Mouse (Mus musculus) ES-E14 (cell line): ENCODE measurements around the gene Il33. TPM values are rescaled to one million over a fixed set of nuclear protein-coding genes. Genes with fewer than 3 reads are reported as not detected.

ENCODE experiments used
- DNase-seq: peaks from one replicate; pipeline ENCODE4 v3.0.0-alpha.2; 2013; ENCODE audit warnings: low read depth, low spot score
- H3K27ac ChIP-seq: 2 replicates; pipeline ENCODE4 v1.5.1; 2012; ENCODE audit warnings: low read depth, mild to moderate bottlenecking, low read length, moderate library complexity, mixed read lengths; ENCODE audit not compliant: poor library complexity, insufficient read depth, severe bottlenecking
- H3K36me3 ChIP-seq: 2 replicates; pipeline ENCODE4 v1.6.1; 2012; ENCODE audit warnings: mild to moderate bottlenecking, low read length, moderate library complexity, mixed read lengths; ENCODE audit not compliant: control insufficient read depth, poor library complexity, insufficient read depth, severe bottlenecking
- H3K4me1 ChIP-seq, 2 experiments: fragments of 150-350 bp in 1 of 2; sonication (generic) in 1 of 2; 2 replicates each; pipeline ENCODE4 v1.6.1; 2012; ENCODE audit warnings: low read length in 2 of 2, mild to moderate bottlenecking in 1 of 2, mixed read lengths in 1 of 2; ENCODE audit not compliant: control insufficient read depth in 2 of 2, insufficient read depth in 2 of 2, poor library complexity in 1 of 2
- H3K4me3 ChIP-seq, 2 experiments: fragments of 150-350 bp in 1 of 2; sonication (generic) in 1 of 2; 2 replicates each; pipeline ENCODE4 v1.5.1; 2012; ENCODE audit warnings: low read length in 2 of 2, low read depth in 1 of 2, mild to moderate bottlenecking in 1 of 2, mixed read lengths in 1 of 2; ENCODE audit not compliant: insufficient read depth in 1 of 2, poor library complexity in 1 of 2, severe bottlenecking in 1 of 2
- H3K9ac ChIP-seq: 2 replicates; pipeline ENCODE4 v1.6.1; 2012; ENCODE audit warnings: low read depth, mild to moderate bottlenecking, low read length, mixed read lengths; ENCODE audit not compliant: poor library complexity, insufficient read depth, severe bottlenecking
- H3K9me3 ChIP-seq: fragments of 150-350 bp; sonication (generic); 2 replicates; pipeline ENCODE4 v1.6.1; 2012; ENCODE audit warnings: low read depth, mild to moderate bottlenecking, low read length; ENCODE audit not compliant: control insufficient read depth, insufficient read depth
- CHD2 ChIP-seq: IDR thresholded peaks from 2 replicates; pipeline ENCODE4 v1.6.1; 2014; ENCODE audit warnings: mild to moderate bottlenecking, low read depth, low read length, inconsistent platforms
- HCFC1 ChIP-seq: IDR thresholded peaks from 2 replicates; pipeline ENCODE4 v1.6.1; 2012; ENCODE audit warnings: low read length, inconsistent platforms, borderline replicate concordance; ENCODE audit not compliant: insufficient read depth
- MAFK ChIP-seq: IDR thresholded peaks from 2 replicates; pipeline ENCODE4 v1.6.1; 2014; ENCODE audit warnings: mild to moderate bottlenecking, low read depth, low read length, inconsistent platforms; ENCODE audit not compliant: insufficient read depth
- ZC3H11A ChIP-seq: IDR thresholded peaks from 2 replicates; pipeline ENCODE4 v1.6.1; 2012; ENCODE audit warnings: low read depth, mild to moderate bottlenecking, inconsistent platforms, low read length, borderline replicate concordance
- ZNF384 ChIP-seq: IDR thresholded peaks from 2 replicates; pipeline ENCODE4 v1.6.1; 2012; ENCODE audit warnings: low read depth, low read length, inconsistent platforms
- in situ Hi-C, 2 experiments: fragments of 600-800 bp; cut with MboI; formaldehyde crosslinking; loops; one replicate each; pipeline ENCODE4 v1.15.1; 2025; ENCODE audit warnings: low sequenced_read_pairs in 2 of 2, inconsistent platforms in 1 of 2; ENCODE audit not compliant: unreplicated experiment in 2 of 2
- total RNA-seq: library from RNA; depleted of rRNA; stranded (reverse); fragments of 300-350 nt; gene quantifications from 2 replicates; pipeline ENCODE4 v1.2.3, GENCODE M21; 2012

The Il33 gene
- total RNA-seq, 1 experiment = 1.6 TPM

- in situ Hi-C loops = no loop called here
Measured at GRCm38 (mm10) chr19:29902343-29903070, 22.4 kb upstream of the Il33 start.

GRCm38 (mm10) chr19:29905896-29906295 is 19.0 kb upstream of the Il33 start:
- TF ChIP-seq ZNF384 (no peak), ZC3H11A (no peak), HCFC1 (no peak), CHD2 (no peak), MAFK (no peak)
- DNase-seq = no peak
- in situ Hi-C loops = no loop called here

More at GRCm38 (mm10) chr19:29902343-29903070, 22.4 kb upstream of the Il33 start:
- Histone ChIP-seq H3K4me1 (no peaks in the 10 kb centered on the region), H3K27ac (no peak overlapping the region), H3K9ac (no peak overlapping the region), H3K36me3 (no peaks in the 10 kb centered on the region), H3K4me3 (no peak overlapping the region), H3K9me3 (no peaks in the 10 kb centered on the region)
- no peak for DNase-seq
- TF ChIP-seq CHD2 (no peak), MAFK (no peak), HCFC1 (no peak)

GRCm38 (mm10) chr19:29909166-29909565 is 15.7 kb upstream of the Il33 start:
- H3K4me1 ChIP-seq = no peaks in the 10 kb centered on the region
- H3K4me3 ChIP-seq = no peak overlapping the region
- no peak for TF ChIP-seq CHD2
- no peak for TF ChIP-seq ZC3H11A
- no peak for TF ChIP-seq HCFC1
- no peak for TF ChIP-seq ZNF384
- no peak for TF ChIP-seq MAFK
- no peak for DNase-seq
- no peak overlapping the region for H3K27ac ChIP-seq
- H3K9ac ChIP-seq = no peak overlapping the region
- H3K9me3 ChIP-seq = no peaks in the 10 kb centered on the region
- in situ Hi-C loops = no loop called here
- no peaks in the 10 kb centered on the region for H3K36me3 ChIP-seq

More at GRCm38 (mm10) chr19:29905896-29906295, 19.0 kb upstream of the Il33 start:
- H3K9ac ChIP-seq = no peak overlapping the region
- no peaks in the 10 kb centered on the region for H3K4me1 ChIP-seq
- H3K4me3 ChIP-seq = no peak overlapping the region
- no peaks in the 10 kb centered on the region for H3K9me3 ChIP-seq
- no peak overlapping the region for H3K27ac ChIP-seq
- H3K36me3 ChIP-seq = no peaks in the 10 kb centered on the region

- no peaks in the 10 kb centered on the region for H3K4me1 ChIP-seq
- H3K27ac ChIP-seq = no peak overlapping the region
- no peak for DNase-seq
- H3K9ac ChIP-seq = no peak overlapping the region
- no peak for TF ChIP-seq ZNF384
- TF ChIP-seq HCFC1 = no peak
- TF ChIP-seq ZC3H11A = no peak
- no peak for TF ChIP-seq CHD2
- TF ChIP-seq MAFK = no peak
- H3K9me3 ChIP-seq = no peaks in the 10 kb centered on the region
- H3K36me3 ChIP-seq = no peaks in the 10 kb centered on the region
- in situ Hi-C loops = no loop called here
- no peak overlapping the region for H3K4me3 ChIP-seq
Measured at GRCm38 (mm10) chr19:29911919-29912318, 13.0 kb upstream of the Il33 start.

- H3K36me3 ChIP-seq = no peaks in the 10 kb centered on the region
- in situ Hi-C loops = no loop called here
Measured at GRCm38 (mm10) chr19:29917421-29917820, 7.5 kb upstream of the Il33 start.

More at GRCm38 (mm10) chr19:29917421-29917820, 7.5 kb upstream of the Il33 start:
- H3K4me3 ChIP-seq = no peak overlapping the region
- no peak for DNase-seq
- H3K9me3 ChIP-seq = no peaks in the 10 kb centered on the region
- H3K4me1 ChIP-seq = no peaks in the 10 kb centered on the region
- no peak overlapping the region for H3K27ac ChIP-seq
- no peak for TF ChIP-seq ZC3H11A
- no peak for TF ChIP-seq HCFC1
- TF ChIP-seq CHD2 = no peak
- H3K9ac ChIP-seq = no peak overlapping the region
